Mouse (Mus musculus) limb, embryonic 12.5 days (tissue): ENCODE measurements at regions not wholly inside any gene's neighbourhood (a gene's known extent, or its start where the extent isn't known, plus 50 kb on each side); places are given as distances from the start of the nearest gene placed in this dataset.

ENCODE experiments used
- ATAC-seq: fragments of 200-750 bp; cut with Nextera tagmentation; 2 replicates; pipeline ENCODE4 v1.8.0; 2017; ENCODE audit warnings: low read depth, moderate TSS enrichment; ENCODE audit not compliant: insufficient number of reproducible peaks, insufficient read depth, low FRiP score, low TSS enrichment
- H3K27ac ChIP-seq: fragments of 300-500 bp; sonication (generic); 2 replicates; pipeline ENCODE4 v1.5.1; 2016; ENCODE audit warnings: mild to moderate bottlenecking, moderate library complexity
- H3K27me3 ChIP-seq: fragments of 300-500 bp; sonication (generic); 2 replicates; pipeline ENCODE4 v1.6.1; 2016; ENCODE audit warnings: mild to moderate bottlenecking, moderate library complexity
- H3K36me3 ChIP-seq: fragments of 300-500 bp; sonication (generic); 2 replicates; pipeline ENCODE4 v1.6.1; 2016; ENCODE audit warnings: mild to moderate bottlenecking, moderate library complexity
- H3K4me1 ChIP-seq: fragments of 300-500 bp; sonication (generic); replicated peaks from 2 replicates; pipeline ENCODE4 v1.6.1; 2016
- H3K4me2 ChIP-seq: fragments of 300-500 bp; sonication (generic); 2 replicates; pipeline ENCODE4 v1.6.1; 2016; ENCODE audit warnings: mild to moderate bottlenecking, moderate library complexity
- H3K4me3 ChIP-seq: fragments of 300-500 bp; sonication (generic); replicated peaks from 2 replicates; pipeline ENCODE4 v1.5.1; 2016; ENCODE audit warnings: mild to moderate bottlenecking
- H3K9ac ChIP-seq: fragments of 300-500 bp; sonication (generic); replicated peaks from 2 replicates; pipeline ENCODE4 v1.6.1; 2016; ENCODE audit warnings: mild to moderate bottlenecking, moderate library complexity
- H3K9me3 ChIP-seq: fragments of 300-500 bp; sonication (generic); 2 replicates; pipeline ENCODE4 v1.6.1; 2016; ENCODE audit warnings: mild to moderate bottlenecking, moderate library complexity
- WGBS: fragments of 180-500 bp; shearing (Covaris S2); methylation state at CpG from one replicate; pipeline ENCODE4 v1.1.7; 2016; 5-methylcytosine and 5-hydroxymethylcytosine counted together

DNA sequence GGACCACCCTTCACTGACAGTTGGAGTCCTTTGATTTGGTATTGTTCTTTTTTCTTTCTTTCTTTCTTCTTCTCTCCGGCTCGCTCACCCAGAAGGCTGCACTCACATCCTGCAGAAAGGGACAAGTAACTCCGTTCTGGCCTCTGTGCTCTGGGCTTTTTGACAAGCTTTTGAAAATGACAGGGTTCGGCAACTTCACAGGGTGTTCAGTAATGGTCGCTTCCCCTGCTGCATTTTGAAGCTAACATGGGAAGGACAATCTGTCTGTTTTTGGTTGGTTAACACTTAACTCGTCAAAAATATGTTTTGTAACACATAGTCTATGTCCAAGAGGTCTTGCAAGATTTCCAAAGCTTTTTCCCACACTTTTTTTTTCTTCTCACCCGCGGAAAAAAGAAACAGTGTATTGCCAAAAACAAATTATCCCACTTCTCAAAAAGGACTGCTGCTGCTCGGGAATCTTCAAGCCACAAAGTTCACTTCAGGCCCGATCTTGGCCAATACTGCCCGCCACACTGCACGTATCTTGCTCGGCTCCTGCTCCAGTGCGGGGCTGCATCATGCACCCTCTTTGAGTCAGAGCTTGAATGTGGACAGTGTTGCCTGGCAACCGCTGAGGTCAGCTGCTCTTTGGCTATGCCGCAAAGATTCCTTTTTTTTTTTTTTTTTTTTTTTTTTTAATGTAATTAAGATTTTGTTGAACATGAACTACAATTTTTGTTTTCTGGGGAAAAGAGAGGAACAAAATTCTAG is 209.4 kb upstream of the Inhba start:
- no peaks in the 10 kb centered on the region for H3K36me3 ChIP-seq
- 80% methylated on average over 16 of the region's 16 CpGs for WGBS
- no peak overlapping the region for H3K4me3 ChIP-seq
- H3K27me3 ChIP-seq: no peaks in the 10 kb centered on the region
- no peaks in the 10 kb centered on the region for H3K9me3 ChIP-seq
- H3K4me2 ChIP-seq: no peak overlapping the region
- H3K9ac ChIP-seq: no peak overlapping the region
- no peak overlapping the region for H3K27ac ChIP-seq
- no peaks in the 10 kb centered on the region for H3K4me1 ChIP-seq
- ATAC-seq: no peak

DNA sequence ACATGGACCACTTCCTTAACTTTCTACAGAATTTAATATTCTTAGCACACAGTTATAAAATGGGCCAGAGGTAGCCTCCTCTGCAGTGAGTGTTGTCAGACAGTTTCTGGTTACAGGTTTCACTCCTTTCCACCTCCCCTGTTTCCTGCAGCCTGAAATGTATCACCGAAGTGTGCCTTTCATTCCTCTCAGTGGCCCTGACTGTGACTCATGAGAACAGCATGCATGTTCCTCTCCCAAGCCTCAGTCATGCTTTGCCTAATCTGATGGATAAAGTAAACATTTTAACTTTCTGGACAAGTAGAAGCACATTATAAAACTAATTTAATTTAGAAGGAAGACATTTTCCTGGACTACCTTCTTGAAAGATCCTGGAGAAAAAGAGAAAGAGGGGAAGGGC is 207.7 kb upstream of the Inhba start:
- H3K4me2 ChIP-seq: no peak overlapping the region
- 56% methylated on average over 1 of the region's 1 CpGs for WGBS

DNA sequence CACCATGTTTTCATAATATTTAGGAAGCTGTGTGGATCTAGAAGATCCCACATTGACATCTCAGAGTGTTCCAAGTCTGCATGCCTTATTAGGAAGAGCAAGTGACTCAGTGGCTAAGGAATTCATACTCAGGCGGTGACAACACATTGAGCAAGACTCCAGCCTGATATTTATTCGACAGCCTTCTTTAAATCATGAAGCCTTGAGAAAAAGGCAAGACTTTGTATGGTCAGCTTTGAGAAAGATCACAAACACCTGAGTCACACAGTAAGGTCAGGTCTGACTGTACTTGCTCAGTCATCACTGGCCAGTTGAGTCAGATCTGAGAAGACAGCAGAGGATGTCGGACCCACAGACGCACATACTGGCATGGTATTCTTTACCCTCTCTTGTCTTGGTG is 204.7 kb upstream of the Inhba start:
- H3K4me3 ChIP-seq: no peak overlapping the region
- 92% methylated on average over 4 of the region's 4 CpGs for whole genome bisulfite sequencing
- no peak overlapping the region for H3K9ac ChIP-seq
- H3K4me2 ChIP-seq: no peak overlapping the region
- H3K27me3 ChIP-seq: no peaks in the 10 kb centered on the region
- H3K9me3 ChIP-seq: no peaks in the 10 kb centered on the region
- no peak overlapping the region for H3K27ac ChIP-seq
- no peak for ATAC-seq
- H3K4me1 ChIP-seq: no peaks in the 10 kb centered on the region
- H3K36me3 ChIP-seq: no peaks in the 10 kb centered on the region

More for the DNA sequence above, 207.7 kb upstream of the Inhba start:
- no peak for ATAC-seq
- Histone ChIP-seq H3K4me1 (no peaks in the 10 kb centered on the region), H3K27ac (no peak overlapping the region), H3K4me3 (no peak overlapping the region), H3K9me3 (no peaks in the 10 kb centered on the region), H3K27me3 (no peaks in the 10 kb centered on the region), H3K9ac (no peak overlapping the region), H3K36me3 (no peaks in the 10 kb centered on the region)

- no peak overlapping the region for H3K9ac ChIP-seq
- no peaks in the 10 kb centered on the region for H3K9me3 ChIP-seq
- H3K4me1 ChIP-seq: no peaks in the 10 kb centered on the region
- H3K36me3 ChIP-seq: no peaks in the 10 kb centered on the region
- ATAC-seq: no peak
- H3K4me2 ChIP-seq: no peak overlapping the region
- no peak overlapping the region for H3K27ac ChIP-seq
- H3K4me3 ChIP-seq: no peak overlapping the region
- 65% methylated on average over 1 of the region's 1 CpGs for WGBS
- no peaks in the 10 kb centered on the region for H3K27me3 ChIP-seq
These were observed 189.3 kb upstream of the Inhba start for GRCm38 (mm10) chr13:15822261-15822850.

- H3K9me3 ChIP-seq: no peaks in the 10 kb centered on the region
- no peaks in the 10 kb centered on the region for H3K4me1 ChIP-seq
- no peak for ATAC-seq
- no peaks in the 10 kb centered on the region for H3K27me3 ChIP-seq
- no peaks in the 10 kb centered on the region for H3K36me3 ChIP-seq
- no peak overlapping the region for H3K27ac ChIP-seq
- no peak overlapping the region for H3K9ac ChIP-seq
- no peak overlapping the region for H3K4me3 ChIP-seq
- H3K4me2 ChIP-seq: no peak overlapping the region
These were observed 165.8 kb upstream of the Inhba start for GRCm38 (mm10) chr13:15845806-15846205.

DNA sequence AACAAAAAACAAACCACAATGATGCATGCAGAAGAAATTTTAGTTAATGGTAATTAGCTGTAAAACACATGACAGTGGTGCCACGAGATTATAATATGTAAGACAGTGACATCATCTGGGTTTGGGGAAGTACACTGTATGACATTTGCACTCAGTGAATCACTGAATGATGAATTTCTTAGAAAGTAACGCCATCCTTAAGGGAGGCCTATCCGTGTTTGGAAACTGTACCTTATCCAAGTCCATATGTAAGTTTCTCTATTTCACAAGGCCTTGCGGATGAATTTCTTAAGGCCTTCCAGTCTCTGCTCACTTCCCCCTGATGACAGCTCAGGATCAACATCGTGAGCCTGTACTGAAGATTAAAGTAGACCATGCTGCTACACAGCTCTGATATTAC is 163.6 kb upstream of the Inhba start:
- H3K9me3 ChIP-seq: no peaks in the 10 kb centered on the region
- no peaks in the 10 kb centered on the region for H3K27me3 ChIP-seq
- no peaks in the 10 kb centered on the region for H3K36me3 ChIP-seq
- no peak for ATAC-seq
- H3K27ac ChIP-seq: no peak overlapping the region
- H3K4me1 ChIP-seq: no peaks in the 10 kb centered on the region
- H3K9ac ChIP-seq: no peak overlapping the region
- no peak overlapping the region for H3K4me2 ChIP-seq
- WGBS: 85% methylated on average over 5 of the region's 5 CpGs
- H3K4me3 ChIP-seq: no peak overlapping the region

GRCm38 (mm10) chr13:15849129-15849528 is 162.5 kb upstream of the Inhba start:
- Histone ChIP-seq H3K9me3 (no peaks in the 10 kb centered on the region), H3K4me2 (no peak overlapping the region), H3K36me3 (no peaks in the 10 kb centered on the region), H3K27ac (no peak overlapping the region), H3K4me3 (no peak overlapping the region), H3K4me1 (no peaks in the 10 kb centered on the region), H3K27me3 (no peaks in the 10 kb centered on the region), H3K9ac (no peak overlapping the region)
- 80% methylated on average over 3 of the region's 3 CpGs for WGBS
- no peak for ATAC-seq

GRCm38 (mm10) chr13:15850358-15850757 is 161.3 kb upstream of the Inhba start:
- Histone ChIP-seq H3K4me3 (no peak overlapping the region), H3K36me3 (no peaks in the 10 kb centered on the region), H3K4me1 (no peaks in the 10 kb centered on the region), H3K9me3 (no peaks in the 10 kb centered on the region), H3K4me2 (no peak overlapping the region), H3K9ac (no peak overlapping the region), H3K27ac (no peak overlapping the region), H3K27me3 (no peaks in the 10 kb centered on the region)
- no peak for ATAC-seq
- WGBS: 84% methylated on average over 2 of the region's 2 CpGs

DNA sequence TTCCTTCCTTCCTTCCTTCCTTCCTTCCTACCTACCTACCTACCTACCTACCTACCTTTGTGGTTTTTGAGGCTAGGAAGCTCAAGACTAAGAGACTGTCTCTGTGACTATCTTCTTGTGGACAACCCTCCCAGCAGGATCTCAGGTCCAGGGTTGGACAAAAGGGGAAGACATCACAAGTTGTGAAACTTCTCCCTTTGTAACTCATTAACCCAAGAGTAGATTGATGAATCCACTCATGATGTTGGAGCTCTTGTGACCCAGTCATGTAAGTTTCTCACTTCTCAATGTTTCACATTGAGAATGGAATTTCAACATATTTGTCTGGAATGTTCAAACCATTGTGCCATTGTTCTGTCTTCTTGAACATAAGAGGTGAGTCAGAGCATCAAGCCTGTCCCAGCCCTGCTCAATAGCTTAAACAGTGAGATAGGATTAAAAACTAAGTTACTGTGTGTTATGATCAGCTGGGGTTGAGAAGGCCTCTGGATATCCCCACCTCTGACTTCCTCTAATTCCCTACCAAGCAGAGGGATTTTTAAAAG is 158.6 kb upstream of the Inhba start:
- Histone ChIP-seq H3K4me2 (no peak overlapping the region), H3K27me3 (no peaks in the 10 kb centered on the region), H3K36me3 (no peaks in the 10 kb centered on the region), H3K9me3 (no peaks in the 10 kb centered on the region), H3K4me3 (no peak overlapping the region), H3K9ac (no peak overlapping the region), H3K27ac (no peak overlapping the region), H3K4me1 (no peaks in the 10 kb centered on the region)
- no peak for ATAC-seq

DNA sequence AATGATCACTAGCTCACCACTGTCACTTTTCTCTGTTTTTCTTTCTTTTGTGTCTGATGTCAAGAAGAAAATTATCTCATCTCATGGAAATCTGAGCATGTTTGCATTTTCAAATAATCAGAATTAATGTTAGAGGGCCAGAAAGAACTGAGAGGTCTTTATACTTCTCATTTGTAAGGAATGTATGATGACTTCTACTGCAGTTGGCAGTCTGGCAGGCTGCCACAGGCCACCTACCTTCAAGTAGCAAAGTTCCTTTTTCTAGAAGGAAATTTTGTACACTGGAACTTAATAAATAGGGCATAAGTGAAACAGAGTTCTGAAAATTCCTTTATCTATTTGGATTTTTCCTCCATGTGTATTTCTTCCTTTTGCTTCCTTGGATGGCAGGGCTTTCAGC is 148.7 kb upstream of the Inhba start:
- Histone ChIP-seq H3K27me3 (no peaks in the 10 kb centered on the region), H3K4me1 (peaks cover 26% of the 10 kb centered on the region), H3K9ac (no peak overlapping the region), H3K27ac (no peak overlapping the region), H3K9me3 (no peaks in the 10 kb centered on the region), H3K36me3 (no peaks in the 10 kb centered on the region), H3K4me3 (no peak overlapping the region), H3K4me2 (no peak overlapping the region)
- ATAC-seq: no peak

DNA sequence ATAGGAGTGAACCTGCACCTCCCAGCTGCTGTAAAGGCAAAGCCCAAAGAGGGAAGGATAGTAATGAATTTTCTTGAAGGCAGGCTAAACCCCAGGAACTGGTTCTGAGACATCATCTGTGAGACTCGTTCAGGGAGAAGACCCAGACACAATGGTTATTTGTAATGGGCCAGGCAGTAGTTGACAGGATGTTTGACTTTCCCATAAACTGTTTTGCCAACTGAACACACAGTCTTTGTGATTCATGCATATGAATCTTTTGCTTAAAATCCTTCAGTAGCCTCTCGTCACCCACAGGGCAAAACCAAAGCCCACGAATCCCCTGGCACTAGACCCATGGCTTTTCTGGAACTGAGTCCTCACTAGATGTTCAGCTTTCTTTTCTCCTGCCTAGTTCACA is 148.3 kb upstream of the Inhba start:
- H3K9me3 ChIP-seq: no peaks in the 10 kb centered on the region
- H3K9ac ChIP-seq: no peak overlapping the region
- H3K4me3 ChIP-seq: no peak overlapping the region
- ATAC-seq: no peak
- WGBS: 69% methylated on average over 3 of the region's 3 CpGs
- H3K4me1 ChIP-seq: peaks cover 26% of the 10 kb centered on the region
- no peak overlapping the region for H3K27ac ChIP-seq
- H3K36me3 ChIP-seq: no peaks in the 10 kb centered on the region
- no peak overlapping the region for H3K4me2 ChIP-seq
- no peaks in the 10 kb centered on the region for H3K27me3 ChIP-seq

DNA sequence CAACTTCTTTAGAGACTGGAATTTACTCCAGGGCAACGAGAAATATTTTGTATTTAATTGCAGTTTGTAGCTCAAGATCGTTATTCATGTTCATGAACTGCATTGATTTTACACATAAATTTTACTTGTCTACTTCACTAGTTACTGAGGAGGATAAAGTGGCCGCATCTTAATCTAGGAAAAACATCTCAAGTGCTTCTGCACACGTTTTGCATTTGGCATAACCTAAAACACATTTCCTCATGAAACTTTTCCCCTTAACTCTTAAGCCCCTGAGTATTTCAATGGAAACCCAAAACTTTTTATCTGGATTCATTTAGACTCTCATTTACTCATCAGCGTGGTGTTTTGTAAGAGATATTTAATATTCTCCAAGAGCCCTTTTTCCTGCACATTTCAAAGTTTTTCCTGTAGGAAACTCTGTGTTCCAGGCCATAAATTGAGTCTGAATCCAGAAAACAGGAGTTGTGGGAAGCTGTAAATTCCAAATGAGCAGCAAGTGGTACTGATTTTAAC is 144.5 kb upstream of the Inhba start:
- H3K9ac ChIP-seq: no peak overlapping the region
- no peaks in the 10 kb centered on the region for H3K27me3 ChIP-seq
- WGBS: 16% methylated on average over 5 of the region's 5 CpGs
- H3K9me3 ChIP-seq: no peaks in the 10 kb centered on the region
- H3K4me3 ChIP-seq: no peak overlapping the region
- H3K36me3 ChIP-seq: no peaks in the 10 kb centered on the region
- no peak overlapping the region for H3K4me2 ChIP-seq
- H3K4me1 ChIP-seq: peaks cover 24% of the 10 kb centered on the region
- peak overlapping the region; percentile 58; the same call in 1 of the 2 replicates for H3K27ac ChIP-seq
- no peak for ATAC-seq
